Mouse (Mus musculus) C2C12 (cell line): Measurements from ENCODE around the gene Pik3cg. TPM values are rescaled to one million over a fixed set of nuclear protein-coding genes. Genes with fewer than 3 reads are reported as not detected.

Source experiments
- H3K27me3 ChIP-seq: one replicate; pipeline ENCODE4 v1.6.1; 2011; ENCODE audit not compliant: control insufficient read depth, insufficient read depth, insufficient read length
- H3K36me3 ChIP-seq: one replicate; pipeline ENCODE4 v1.6.1; 2011; ENCODE audit not compliant: control insufficient read depth, insufficient read depth
- H3K4me3 ChIP-seq: one replicate; pipeline ENCODE4 v1.5.1; 2011; ENCODE audit warnings: mild to moderate bottlenecking, control low read depth; ENCODE audit not compliant: poor library complexity, insufficient read depth, severe bottlenecking
- H3K79me2 ChIP-seq: one replicate; pipeline ENCODE4 v1.6.1; 2011; ENCODE audit not compliant: control insufficient read depth, insufficient read depth
- H3K79me3 ChIP-seq: one replicate; pipeline ENCODE4 v1.6.1; 2011; ENCODE audit warnings: low read depth, control low read depth
- H3ac ChIP-seq: one replicate; pipeline ENCODE3; 2011; ENCODE audit warnings: low read depth; ENCODE audit not compliant: control insufficient read depth, insufficient read length
- CEBPB ChIP-seq: IDR thresholded peaks from one replicate; pipeline ENCODE4 v1.6.1; 2011; ENCODE audit warnings: low read depth, mild to moderate bottlenecking, control low read depth, moderate library complexity
- CTCF ChIP-seq: IDR thresholded peaks from one replicate; pipeline ENCODE4 v1.5.1; 2011; ENCODE audit not compliant: control insufficient read depth, insufficient read depth, insufficient read length
- FOSL1 ChIP-seq: IDR thresholded peaks from one replicate; pipeline ENCODE4 v1.8.0; 2011; ENCODE audit warnings: mild to moderate bottlenecking, low read length; ENCODE audit not compliant: poor library complexity, insufficient read depth, severe bottlenecking
- MAX ChIP-seq: IDR thresholded peaks from one replicate; pipeline ENCODE4 v1.6.1; 2011; ENCODE audit warnings: mild to moderate bottlenecking, control low read depth
- MYOD1 ChIP-seq: IDR thresholded peaks from one replicate; pipeline ENCODE4 v1.6.1; 2011; ENCODE audit warnings: low read depth; ENCODE audit not compliant: control insufficient read depth, insufficient read length
- MYOG ChIP-seq: IDR thresholded peaks from one replicate; pipeline ENCODE4 v1.6.1; 2011; ENCODE audit not compliant: control insufficient read depth, insufficient read length; ENCODE audit errors: extremely low read depth
- USF1 ChIP-seq: IDR thresholded peaks from one replicate; pipeline ENCODE4 v1.6.1; 2011; ENCODE audit warnings: low read depth, mild to moderate bottlenecking, control low read depth, moderate library complexity
- polyA plus RNA-seq: library from polyadenylated mRNA; unstranded; fragments of >200 nt; fragmentation: generic; extraction: Trizol; gene quantifications from one replicate; pipeline ENCODE4 v1.2.1, GENCODE M21; 2012; ENCODE audit warnings: missing spikeins

Pik3cg gene
- polyA plus RNA-seq, 1 experiment, result not detected

DNA sequence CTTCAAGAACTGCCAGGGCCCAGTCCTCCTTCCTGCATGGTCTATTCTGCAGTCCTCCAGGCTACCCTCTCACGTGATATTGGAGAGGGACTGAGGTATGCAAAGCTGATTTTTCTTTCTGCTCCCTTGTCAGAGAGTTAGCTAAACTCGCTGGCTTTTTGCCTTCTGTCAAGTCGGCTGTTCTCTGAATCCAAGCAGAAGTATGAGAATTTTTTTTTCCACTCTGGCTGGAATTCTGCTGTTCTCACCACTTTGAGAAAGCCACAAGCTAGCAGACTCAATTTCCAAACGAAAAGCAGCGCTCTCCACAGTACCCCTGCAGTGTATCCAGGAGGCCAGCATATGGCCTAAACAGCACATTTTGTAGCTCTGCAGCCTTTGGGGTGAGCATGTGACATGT lies 30.0 kb upstream of the Pik3cg start:
- no peaks in the 10 kb centered on the region for H3K79me3 ChIP-seq
- TF ChIP-seq CEBPB (no peak), FOSL1 (no peak), MAX (no peak), CTCF (no peak), USF1 (no peak), MYOG (no peak), MYOD1 (no peak)
- no peaks in the 10 kb centered on the region for H3K36me3 ChIP-seq
- no peak overlapping the region for H3K4me3 ChIP-seq
- H3K79me2 ChIP-seq, result no peaks in the 10 kb centered on the region
- no peaks in the 10 kb centered on the region for H3K27me3 ChIP-seq
- H3ac ChIP-seq, result no peak overlapping the region

DNA sequence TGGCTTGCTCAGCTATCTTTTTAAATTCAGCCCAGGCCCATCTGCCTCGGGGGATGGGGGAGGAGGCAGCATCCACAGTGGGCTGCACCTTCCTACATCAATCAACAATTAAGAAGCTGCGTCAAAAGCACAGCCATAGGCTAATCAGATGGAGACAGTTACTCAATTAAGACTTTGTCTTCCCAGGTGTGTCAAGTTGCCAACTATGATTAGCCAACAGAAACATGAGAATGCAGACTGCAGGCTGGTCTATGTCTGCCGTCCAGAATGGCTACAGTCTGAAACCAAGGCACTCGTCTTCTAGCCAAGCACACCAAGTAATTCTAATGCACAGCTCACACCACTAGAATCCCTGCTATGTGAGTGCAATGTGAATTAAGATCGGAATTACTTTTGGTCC lies 29.4 kb upstream of the Pik3cg start:
- H3K79me2 ChIP-seq, result no peaks in the 10 kb centered on the region
- TF ChIP-seq MYOD1, result no peak
- TF ChIP-seq FOSL1, result no peak
- no peak for TF ChIP-seq CEBPB
- TF ChIP-seq USF1, result no peak
- no peak for TF ChIP-seq CTCF
- no peak for TF ChIP-seq MYOG
- no peak for TF ChIP-seq MAX
- no peaks in the 10 kb centered on the region for H3K36me3 ChIP-seq
- H3K79me3 ChIP-seq, result no peaks in the 10 kb centered on the region
- no peak overlapping the region for H3K4me3 ChIP-seq
- peaks cover under 1% of the 10 kb centered on the region for H3K27me3 ChIP-seq
- H3ac ChIP-seq, result no peak overlapping the region

DNA sequence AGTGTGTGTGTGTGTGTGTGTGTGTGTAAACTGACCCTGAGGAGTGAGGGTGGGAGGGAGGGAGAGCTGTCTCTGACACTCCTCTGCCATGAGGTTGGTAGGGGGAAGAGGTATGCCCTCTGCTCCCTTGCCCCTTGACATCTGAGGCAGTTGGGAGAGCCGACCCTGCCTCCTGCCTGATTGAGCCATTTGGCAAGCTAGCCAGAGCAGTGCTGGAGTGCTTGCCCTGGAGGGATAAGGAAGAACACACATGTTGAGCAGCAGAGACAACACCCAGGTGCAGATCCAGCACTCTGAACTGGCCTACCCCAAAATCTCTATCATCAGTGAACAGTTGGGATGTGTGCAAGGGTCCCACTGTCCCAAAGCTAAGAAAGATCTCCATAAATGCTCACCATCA lies 28.7 kb upstream of the Pik3cg start:
- H3K4me3 ChIP-seq, result no peak overlapping the region
- H3K79me3 ChIP-seq, result no peaks in the 10 kb centered on the region
- H3K27me3 ChIP-seq, result peaks cover 4% of the 10 kb centered on the region
- H3ac ChIP-seq, result no peak overlapping the region
- no peak for TF ChIP-seq FOSL1
- no peak for TF ChIP-seq MYOG
- TF ChIP-seq USF1, result no peak
- no peak for TF ChIP-seq MYOD1
- TF ChIP-seq CTCF, result no peak
- no peak for TF ChIP-seq MAX
- TF ChIP-seq CEBPB, result no peak
- no peaks in the 10 kb centered on the region for H3K79me2 ChIP-seq
- H3K36me3 ChIP-seq, result no peaks in the 10 kb centered on the region

DNA sequence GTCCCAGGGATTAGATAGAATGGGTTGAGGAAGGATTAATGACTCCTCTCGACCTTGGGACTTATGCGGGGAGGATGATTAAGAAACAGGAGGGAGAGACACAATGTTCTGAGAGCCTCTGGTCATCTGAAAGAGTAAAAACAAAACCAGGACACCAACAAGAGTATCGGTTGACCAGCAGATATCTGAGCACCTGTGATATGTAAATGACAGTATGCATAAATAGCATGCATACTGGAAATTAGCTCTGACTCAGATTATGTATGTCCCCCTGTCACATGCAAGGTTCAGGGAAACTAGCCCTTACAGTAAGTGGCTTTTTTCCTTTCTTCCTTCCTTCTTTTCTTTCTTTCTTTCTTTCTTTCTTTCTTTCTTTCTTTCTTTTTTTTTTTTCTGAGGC lies 28.0 kb upstream of the Pik3cg start:
- no peak overlapping the region for H3ac ChIP-seq
- peaks cover 8% of the 10 kb centered on the region for H3K27me3 ChIP-seq
- no peak for TF ChIP-seq CTCF
- no peak for TF ChIP-seq MAX
- no peak for TF ChIP-seq USF1
- no peak for TF ChIP-seq MYOG
- TF ChIP-seq CEBPB, result no peak
- TF ChIP-seq MYOD1, result no peak
- TF ChIP-seq FOSL1, result no peak
- H3K36me3 ChIP-seq, result no peaks in the 10 kb centered on the region
- no peaks in the 10 kb centered on the region for H3K79me3 ChIP-seq
- H3K79me2 ChIP-seq, result no peaks in the 10 kb centered on the region
- no peak overlapping the region for H3K4me3 ChIP-seq

DNA sequence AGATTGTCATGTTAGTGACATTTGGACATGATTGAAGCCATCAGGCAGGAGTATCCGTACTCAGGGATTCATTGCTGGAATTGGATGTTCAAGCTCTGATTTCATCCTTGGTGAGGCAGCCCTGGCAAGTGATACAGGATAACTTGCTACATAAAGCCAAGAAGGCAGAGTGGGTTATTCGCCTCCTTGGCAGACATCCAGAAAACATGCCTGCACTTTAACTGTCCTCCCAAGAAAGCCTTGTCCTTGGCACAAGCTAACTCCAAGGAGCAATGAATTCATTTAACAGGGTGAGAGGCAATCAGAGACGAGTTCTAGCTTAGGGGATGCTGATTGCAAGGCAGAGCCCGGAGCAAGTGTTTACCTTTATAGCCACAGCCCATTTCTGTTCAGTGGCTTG lies 25.4 kb upstream of the Pik3cg start:
- H3K4me3 ChIP-seq, result no peak overlapping the region
- H3K27me3 ChIP-seq, result peaks cover 11% of the 10 kb centered on the region
- no peak for TF ChIP-seq FOSL1
- TF ChIP-seq USF1, result no peak
- H3K79me2 ChIP-seq, result no peaks in the 10 kb centered on the region
- no peak overlapping the region for H3ac ChIP-seq
- no peaks in the 10 kb centered on the region for H3K36me3 ChIP-seq
- H3K79me3 ChIP-seq, result no peaks in the 10 kb centered on the region

DNA sequence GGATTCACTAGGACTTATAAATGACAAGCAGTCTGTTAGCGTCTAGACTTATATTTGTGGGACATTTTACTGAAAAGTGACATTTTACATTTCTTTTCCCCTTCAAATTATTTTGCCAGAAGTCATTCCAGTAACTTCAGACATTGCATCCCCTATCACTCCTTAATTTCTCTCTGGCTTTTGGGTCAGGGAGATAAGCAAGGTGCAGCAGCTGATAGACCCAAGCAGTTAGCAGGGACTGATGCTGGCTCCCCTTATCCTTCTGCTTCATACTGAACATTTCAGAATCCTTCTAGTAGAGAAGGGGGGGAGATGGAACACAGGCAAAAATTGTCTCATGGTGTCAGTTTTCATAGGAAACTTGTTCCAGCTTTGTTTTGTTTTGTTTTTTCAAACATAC lies 22.9 kb upstream of the Pik3cg start:
- Histone ChIP-seq H3K27me3 (peaks cover 11% of the 10 kb centered on the region), H3K79me3 (no peaks in the 10 kb centered on the region), H3K36me3 (no peaks in the 10 kb centered on the region), H3ac (no peak overlapping the region), H3K79me2 (no peaks in the 10 kb centered on the region), H3K4me3 (no peak overlapping the region)
- TF ChIP-seq USF1, result no peak
- no peak for TF ChIP-seq MAX
- TF ChIP-seq CTCF, result no peak
- no peak for TF ChIP-seq MYOD1
- TF ChIP-seq CEBPB, result no peak
- no peak for TF ChIP-seq MYOG
- no peak for TF ChIP-seq FOSL1
